Mouse (Mus musculus): ENCODE measurements around the gene Olfr399. TPM values are rescaled to one million over a fixed set of nuclear protein-coding genes. Genes with fewer than 3 reads are reported as not detected.

Olfr399 gene
- not detected in 2 replicates for polyA plus RNA-seq (2015; fragmentation: Nextera tagmentation; extraction: Ambion mirVana)

DNA sequence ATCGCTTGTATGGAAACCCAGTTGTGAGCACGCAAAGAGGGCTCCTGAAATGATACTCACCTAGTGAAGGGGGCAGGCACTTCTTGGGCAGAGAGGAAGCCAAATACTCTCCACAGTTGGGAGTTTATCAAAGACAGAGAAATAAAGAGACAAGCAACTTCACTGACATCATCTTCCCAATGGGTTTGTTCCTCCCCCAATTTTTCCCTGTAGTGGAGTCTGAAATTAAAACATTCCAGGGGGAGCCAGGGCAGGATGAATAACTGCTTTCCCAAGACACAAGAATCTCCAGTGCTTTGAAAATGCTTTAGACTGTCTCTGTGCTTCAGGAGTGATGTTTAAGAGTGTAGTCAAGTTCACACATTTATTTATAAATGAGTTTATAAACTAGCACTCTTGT, at the start of gene Olfr399, which contains the start of gene Olfr139:
Gene Olfr399, minus strand, starts transcription at position 165 of the 400 bp plus-strand sequence.
Gene Olfr139, minus strand, starts transcription at position 101 of the 400 bp plus-strand sequence.
- Histone ChIP-seq H3K4me3 (ENCODE audit: low read length) (no peak within 1 kb of the TSS), H3K4me2 (replicated peaks; ENCODE audit: low read depth, low read length) (no peak within 1 kb of the TSS), H3K36me3 (ENCODE audit: insufficient read depth, low read length) (no peaks in the 10 kb centered on the region), H3K4me1 (ENCODE audit: insufficient read depth, low read length) (no peaks in the 10 kb centered on the region), H3K9me3 (ENCODE audit: low read length) (no peaks in the 10 kb centered on the region), H3K27me3 (ENCODE audit: insufficient read depth, low read length) (no peaks in the 10 kb centered on the region), H3K9ac (replicated peaks; ENCODE audit: low read length) (no peak within 1 kb of the TSS), H3K27ac (ENCODE audit: low read length) (no peak within 1 kb of the TSS)
- ATAC-seq (ENCODE audit: low FRiP score, low TSS enrichment), result no peak
- WGBS, result 81% methylated on average over 2 of the region's 2 CpGs

DNA sequence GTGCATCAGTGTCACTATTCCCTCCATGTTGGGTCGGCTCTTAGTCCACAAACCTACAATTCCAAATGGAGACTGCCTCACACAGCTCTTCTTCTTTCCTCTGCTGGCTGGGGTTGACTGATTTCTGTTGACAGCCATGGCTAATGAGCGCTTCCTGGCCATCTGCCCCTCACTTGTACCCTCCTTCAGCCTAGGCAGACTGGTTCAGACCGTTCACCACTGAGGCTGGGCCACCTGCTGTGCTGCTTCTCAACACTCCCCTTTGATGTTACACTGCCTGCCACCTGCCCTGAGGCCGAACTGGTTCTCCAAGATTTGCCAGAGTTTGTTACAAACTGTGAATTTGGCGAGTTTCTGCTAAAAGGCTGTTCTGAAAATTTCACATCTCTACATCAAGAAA, 48.7 kb upstream of the Olfr399 start:
- Histone ChIP-seq H3K9ac (replicated peaks; ENCODE audit: low read length) (no peak overlapping the region), H3K4me3 (ENCODE audit: low read length) (no peak overlapping the region), H3K27ac (ENCODE audit: low read length) (no peak overlapping the region), H3K36me3 (ENCODE audit: insufficient read depth, low read length) (no peaks in the 10 kb centered on the region), H3K9me3 (ENCODE audit: low read length) (peaks cover under 1% of the 10 kb centered on the region; the same call in 1 of the 2 replicates), H3K4me2 (replicated peaks; ENCODE audit: low read depth, low read length) (no peak overlapping the region), H3K27me3 (ENCODE audit: insufficient read depth, low read length) (no peaks in the 10 kb centered on the region), H3K4me1 (ENCODE audit: insufficient read depth, low read length) (no peaks in the 10 kb centered on the region)
- no peak for ATAC-seq (ENCODE audit: low FRiP score, low TSS enrichment)
- 34% methylated on average over 5 of the region's 5 CpGs for WGBS

DNA sequence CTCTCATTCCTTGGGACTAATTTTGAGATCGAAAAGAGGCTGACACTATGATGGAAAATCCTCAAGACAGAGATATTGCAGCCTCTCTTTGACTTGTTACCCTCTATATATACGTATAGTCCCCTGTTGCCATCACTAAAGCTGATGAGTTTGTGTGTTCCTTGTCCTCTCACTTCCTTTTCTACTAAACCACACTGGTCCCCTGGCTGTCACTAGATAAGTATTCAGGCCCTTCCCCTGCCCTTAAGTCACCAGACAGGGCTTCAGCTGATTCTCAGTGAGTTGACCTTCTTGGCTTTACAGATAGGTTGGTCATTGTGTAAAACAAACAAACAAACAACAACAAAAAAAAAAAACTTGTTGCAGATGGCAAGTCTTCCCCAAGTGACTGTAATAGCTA, 45.1 kb upstream of the Olfr399 start:
- ATAC-seq (ENCODE audit: low FRiP score, low TSS enrichment), result no peak
- 54% methylated on average over 2 of the region's 2 CpGs for WGBS

DNA sequence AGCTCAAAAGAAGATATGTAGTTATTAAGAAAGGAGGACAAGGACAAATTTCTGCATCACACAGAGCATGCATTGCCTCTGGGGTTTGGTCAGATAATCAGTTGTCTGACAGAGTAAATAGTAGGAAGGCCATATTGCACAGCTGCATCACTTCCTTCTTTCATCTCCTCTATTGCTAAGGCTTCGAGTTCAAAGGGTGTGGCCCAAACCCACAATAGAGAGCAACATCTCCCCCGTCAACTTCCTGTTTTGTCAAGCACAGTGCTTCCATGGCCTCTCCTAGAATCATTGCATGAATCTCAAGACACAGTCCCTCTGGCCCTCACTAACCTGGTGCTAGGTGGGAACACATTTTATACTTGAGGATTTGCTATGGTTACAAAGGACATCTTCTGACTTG, 44.3 kb upstream of the Olfr399 start:
- H3K9me3 ChIP-seq (ENCODE audit: low read length), result no peaks in the 10 kb centered on the region
- no peak overlapping the region for H3K4me2 ChIP-seq (replicated peaks; ENCODE audit: low read depth, low read length)
- 67% methylated on average over 2 of the region's 2 CpGs for WGBS
- ATAC-seq (ENCODE audit: low FRiP score, low TSS enrichment), result no peak
- no peak overlapping the region for H3K9ac ChIP-seq (replicated peaks; ENCODE audit: low read length)
- H3K36me3 ChIP-seq (ENCODE audit: insufficient read depth, low read length), result no peaks in the 10 kb centered on the region
- no peak overlapping the region for H3K27ac ChIP-seq (ENCODE audit: low read length)
- no peak overlapping the region for H3K4me3 ChIP-seq (ENCODE audit: low read length)
- H3K27me3 ChIP-seq (ENCODE audit: insufficient read depth, low read length), result no peaks in the 10 kb centered on the region
- no peaks in the 10 kb centered on the region for H3K4me1 ChIP-seq (ENCODE audit: insufficient read depth, low read length)

More for the DNA sequence above, 45.1 kb upstream of the Olfr399 start:
- H3K36me3 ChIP-seq (ENCODE audit: insufficient read depth, low read length), result no peaks in the 10 kb centered on the region
- H3K9me3 ChIP-seq (ENCODE audit: low read length), result no peaks in the 10 kb centered on the region
- H3K27me3 ChIP-seq (ENCODE audit: insufficient read depth, low read length), result no peaks in the 10 kb centered on the region
- no peaks in the 10 kb centered on the region for H3K4me1 ChIP-seq (ENCODE audit: insufficient read depth, low read length)
- H3K4me3 ChIP-seq (ENCODE audit: low read length), result no peak overlapping the region
- H3K4me2 ChIP-seq (replicated peaks; ENCODE audit: low read depth, low read length), result no peak overlapping the region
- no peak overlapping the region for H3K9ac ChIP-seq (replicated peaks; ENCODE audit: low read length)
- H3K27ac ChIP-seq (ENCODE audit: low read length), result no peak overlapping the region

DNA sequence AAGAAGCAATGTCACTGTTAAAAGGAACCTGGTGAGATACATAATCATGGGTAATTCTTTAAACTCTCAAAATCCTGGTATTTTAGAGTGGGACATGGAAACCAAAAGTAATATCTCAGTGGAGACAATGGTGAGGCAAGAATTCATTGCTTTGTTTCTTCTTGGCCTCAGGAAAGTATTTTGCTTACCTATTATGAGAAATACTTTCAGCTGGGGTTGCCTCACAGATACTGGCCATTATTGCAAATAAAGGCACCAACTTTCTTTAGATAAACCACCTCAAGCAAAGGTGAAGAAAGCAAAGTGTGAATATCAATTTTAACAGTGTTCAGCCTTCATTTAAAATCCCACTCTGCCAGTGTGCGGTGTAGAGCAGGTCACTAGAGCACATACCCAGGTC, 13.2 kb upstream of the Olfr399 start, which contains the start of gene Zfp616:
Gene Zfp616, plus strand, starts transcription at position 301 of the 400 bp plus-strand sequence.
- Histone ChIP-seq H3K4me2 (replicated peaks; ENCODE audit: low read depth, low read length) (no peak within 1 kb of the TSS), H3K36me3 (ENCODE audit: insufficient read depth, low read length) (no peaks in the 10 kb centered on the region), H3K9me3 (ENCODE audit: low read length) (0 out of 2 replicates have a peak, but pooled peaks cover 2% of the 10 kb centered on the region), H3K4me3 (ENCODE audit: low read length) (no peak within 1 kb of the TSS), H3K4me1 (ENCODE audit: insufficient read depth, low read length) (no peaks in the 10 kb centered on the region), H3K27me3 (ENCODE audit: insufficient read depth, low read length) (no peaks in the 10 kb centered on the region), H3K9ac (replicated peaks; ENCODE audit: low read length) (no peak within 1 kb of the TSS), H3K27ac (ENCODE audit: low read length) (no peak within 1 kb of the TSS)
- WGBS, result 84% methylated on average over 1 of the region's 1 CpGs
- no peak for ATAC-seq (ENCODE audit: low FRiP score, low TSS enrichment)

DNA sequence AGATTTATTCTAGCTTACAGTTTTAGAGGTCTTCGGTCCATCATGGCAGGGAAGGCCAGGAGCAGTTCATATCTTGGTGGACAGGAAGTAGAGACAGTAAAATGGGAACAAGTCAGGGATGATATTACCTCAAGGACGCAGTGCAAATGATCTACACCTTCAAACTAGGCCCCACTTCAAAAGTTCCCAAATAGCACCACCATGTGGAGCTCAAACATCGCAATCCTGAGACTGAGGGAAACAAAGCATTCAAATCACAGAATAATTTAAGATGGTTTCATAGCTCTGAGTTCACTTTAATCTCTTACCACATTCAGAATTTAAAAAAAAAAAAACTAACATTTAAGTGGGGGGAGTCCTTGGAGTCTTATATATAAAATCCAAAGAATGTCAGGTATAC, 5.1 kb downstream of the Olfr399 start:
- Histone ChIP-seq H3K9me3 (ENCODE audit: low read length) (no peaks in the 10 kb centered on the region), H3K27me3 (ENCODE audit: insufficient read depth, low read length) (no peaks in the 10 kb centered on the region), H3K9ac (replicated peaks; ENCODE audit: low read length) (no peak overlapping the region), H3K4me3 (ENCODE audit: low read length) (no peak overlapping the region), H3K36me3 (ENCODE audit: insufficient read depth, low read length) (no peaks in the 10 kb centered on the region), H3K27ac (ENCODE audit: low read length) (no peak overlapping the region), H3K4me2 (replicated peaks; ENCODE audit: low read depth, low read length) (no peak overlapping the region), H3K4me1 (ENCODE audit: insufficient read depth, low read length) (no peaks in the 10 kb centered on the region)
- no peak for ATAC-seq (ENCODE audit: low FRiP score, low TSS enrichment)
- WGBS, result 73% methylated on average over 3 of the region's 3 CpGs

Other genes with a start within 250 kb of the Olfr399 start
- gene Olfr392, start 239.6 kb downstream of the Olfr399 start, polyA plus RNA-seq (2015; fragmentation: Nextera tagmentation; extraction: Ambion mirVana), result not detected in 2 replicates
- gene Olfr393, start 205.2 kb downstream of the Olfr399 start, polyA plus RNA-seq (2015; fragmentation: Nextera tagmentation; extraction: Ambion mirVana), result not detected in 2 replicates
- gene Olfr394, start 165.8 kb downstream of the Olfr399 start, polyA plus RNA-seq (2015; fragmentation: Nextera tagmentation; extraction: Ambion mirVana), result not detected in 2 replicates
- not detected in 2 replicates for gene Olfr395, start 147.3 kb downstream of the Olfr399 start, polyA plus RNA-seq (2015; fragmentation: Nextera tagmentation; extraction: Ambion mirVana)
- gene Olfr23, start 119.9 kb downstream of the Olfr399 start, polyA plus RNA-seq (2015; fragmentation: Nextera tagmentation; extraction: Ambion mirVana), result not detected in 2 replicates
- gene Olfr397, start 95.8 kb downstream of the Olfr399 start, polyA plus RNA-seq (2015; fragmentation: Nextera tagmentation; extraction: Ambion mirVana), result not detected in 2 replicates
- gene Olfr398, start 66.2 kb downstream of the Olfr399 start, polyA plus RNA-seq (2015; fragmentation: Nextera tagmentation; extraction: Ambion mirVana), result not detected in 2 replicates
- gene Olfr139, start 64 bp downstream of the Olfr399 start, polyA plus RNA-seq (2015; fragmentation: Nextera tagmentation; extraction: Ambion mirVana), result not detected in 2 replicates
- 0.19 TPM in 1 of 2 replicates, not detected in the other for gene Zfp616, start 13.3 kb upstream of the Olfr399 start, polyA plus RNA-seq (2015; fragmentation: Nextera tagmentation; extraction: Ambion mirVana)
- gene Olfr401, start 57.1 kb upstream of the Olfr399 start, polyA plus RNA-seq (2015; fragmentation: Nextera tagmentation; extraction: Ambion mirVana), result not detected in 2 replicates
- not detected in 2 replicates for gene Olfr402, start 96.9 kb upstream of the Olfr399 start, polyA plus RNA-seq (2015; fragmentation: Nextera tagmentation; extraction: Ambion mirVana)
- not detected in 2 replicates for gene Olfr403, start 129.6 kb upstream of the Olfr399 start, polyA plus RNA-seq (2015; fragmentation: Nextera tagmentation; extraction: Ambion mirVana)
- not detected in 2 replicates for gene Olfr43, start 154.8 kb upstream of the Olfr399 start, polyA plus RNA-seq (2015; fragmentation: Nextera tagmentation; extraction: Ambion mirVana)
- gene Olfr406, start 203.2 kb upstream of the Olfr399 start, polyA plus RNA-seq (2015; fragmentation: Nextera tagmentation; extraction: Ambion mirVana), result not detected in 2 replicates
- not detected in 2 replicates for gene Olfr59, start 227.1 kb upstream of the Olfr399 start, polyA plus RNA-seq (2015; fragmentation: Nextera tagmentation; extraction: Ambion mirVana)